Mouse (Mus musculus): Measurements from ENCODE around the gene Ube3a. TPM values are rescaled to one million over a fixed set of nuclear protein-coding genes. Genes with fewer than 3 reads are reported as not detected.
A peak's percentile ranks its signal among the peaks of the same experiment; 100 is the strongest.

Gene Ube3a
- total RNA-seq (2015), result 68.9 and 70.1 TPM in 2 replicates
- total RNA-seq (2017), result 71.3 and 92.9 TPM in 2 replicates

GRCm38 (mm10) chr7:59228045-59228865 is at the start of gene Ube3a:
TSS of gene Ube3a (plus strand) at chr7:59228750.
- ATAC-seq (replicated peaks; ENCODE audit: poor library complexity), result peak; percentile 89

- ATAC-seq (replicated peaks; ENCODE audit: poor library complexity), result no peak
Observed at GRCm38 (mm10) chr7:59192831-59193230, 35.7 kb upstream of the Ube3a start.

- ATAC-seq (replicated peaks; ENCODE audit: poor library complexity), result no peak
Observed at GRCm38 (mm10) chr7:59214911-59215310, 13.6 kb upstream of the Ube3a start.

GRCm38 (mm10) chr7:59221244-59221643 is 7.3 kb upstream of the Ube3a start:
- no peak for ATAC-seq (replicated peaks; ENCODE audit: poor library complexity)

- ATAC-seq (replicated peaks; ENCODE audit: poor library complexity), result no peak; the same call in 1 of the 2 replicates
Observed at GRCm38 (mm10) chr7:59228866-59229182, 274 bp downstream of the Ube3a start.

GRCm38 (mm10) chr7:59229183-59229911 is 797 bp downstream of the Ube3a start:
- ATAC-seq (replicated peaks; ENCODE audit: poor library complexity), result peak; percentile 33

- ATAC-seq (replicated peaks; ENCODE audit: poor library complexity), result no peak
Observed at GRCm38 (mm10) chr7:59230304-59230703, 1.8 kb downstream of the Ube3a start.

GRCm38 (mm10) chr7:59230768-59231167 is 2.2 kb downstream of the Ube3a start:
- no peak for ATAC-seq (replicated peaks; ENCODE audit: poor library complexity)

- ATAC-seq (replicated peaks; ENCODE audit: poor library complexity), result no peak
Observed at GRCm38 (mm10) chr7:59231960-59232359, 3.4 kb downstream of the Ube3a start.

- ATAC-seq (replicated peaks; ENCODE audit: poor library complexity), result peak; percentile 24; the same call in 1 of the 2 replicates
Observed at GRCm38 (mm10) chr7:59234773-59235401, 6.3 kb downstream of the Ube3a start.

- ATAC-seq (replicated peaks; ENCODE audit: poor library complexity), result no peak
Observed at GRCm38 (mm10) chr7:59243257-59243656, 14.7 kb downstream of the Ube3a start.

GRCm38 (mm10) chr7:59245541-59245940 is 17.0 kb downstream of the Ube3a start:
- peak; percentile 85 for ATAC-seq (replicated peaks; ENCODE audit: poor library complexity)

- ATAC-seq (replicated peaks; ENCODE audit: poor library complexity), result no peak
Observed at GRCm38 (mm10) chr7:59253373-59253772, 24.8 kb downstream of the Ube3a start.

GRCm38 (mm10) chr7:59265538-59265937 is 37.0 kb downstream of the Ube3a start:
- peak; percentile 74 for ATAC-seq (replicated peaks; ENCODE audit: poor library complexity)

GRCm38 (mm10) chr7:59271775-59272174 is 43.2 kb downstream of the Ube3a start:
- ATAC-seq (replicated peaks; ENCODE audit: poor library complexity), result no peak

GRCm38 (mm10) chr7:59312576-59312975 is 84.0 kb downstream of the Ube3a start:
- ATAC-seq (replicated peaks; ENCODE audit: poor library complexity), result no peak

GRCm38 (mm10) chr7:59322759-59323158 is 94.2 kb downstream of the Ube3a start:
- peak; percentile 68; the same call in 1 of the 2 replicates for ATAC-seq (replicated peaks; ENCODE audit: poor library complexity)

Data from megakaryocyte progenitor cell, adult 5-6 weeks (primary cell).